Mouse (Mus musculus): ENCODE data around the gene Sct. TPM values are rescaled to one million over a fixed set of nuclear protein-coding genes. Genes with fewer than 3 reads are reported as not detected.

Gene Sct
- total and polyA plus RNA-seq, 2 experiments from 2014 or later, result 1.0 TPM; not detected in 1

DNA sequence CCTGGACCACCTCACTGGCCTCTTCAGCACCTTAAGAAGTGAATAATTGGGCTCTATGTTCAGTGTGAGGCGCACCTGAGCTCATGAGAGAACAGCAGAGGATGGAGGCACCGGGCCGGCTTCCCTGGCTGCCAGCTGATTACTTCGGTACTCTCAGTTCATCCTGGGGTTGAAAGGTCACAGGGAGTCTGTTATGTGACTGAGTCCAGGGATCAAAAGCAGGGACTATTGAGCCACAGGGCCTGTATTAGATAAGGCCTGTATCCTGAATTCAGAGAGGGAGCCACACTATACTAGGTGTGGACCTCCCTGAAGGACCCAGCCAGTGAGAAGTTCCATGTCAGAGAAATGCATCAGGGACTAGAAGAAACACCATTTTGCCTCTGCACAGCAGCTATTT lies 25.6 kb upstream of the Sct start:
- H3K27me3 ChIP-seq (ENCODE audit: control insufficient read depth, insufficient read depth, low read length), result no peaks in the 10 kb centered on the region
- no peaks in the 10 kb centered on the region for H3K4me1 ChIP-seq (ENCODE audit: control insufficient read depth, insufficient read depth)
- TF ChIP-seq CTCF (IDR thresholded peaks at IDR 0.05; ENCODE audit: low read depth) (no peak), EP300 (IDR thresholded peaks at IDR 0.05; ENCODE audit: low read depth) (no peak)
- no peaks in the 10 kb centered on the region for H3K9me3 ChIP-seq (replicated peaks; ENCODE audit: control insufficient read depth, low read length)
- no peak overlapping the region for H3K9ac ChIP-seq (replicated peaks; ENCODE audit: low read depth, low read length)
- H3K4me3 ChIP-seq (ENCODE audit: low read depth, low read length), result no peak overlapping the region
- DNase-seq (ENCODE audit: low spot score) (no peak), ATAC-seq (ENCODE audit: insufficient read depth, low read depth) (no peak)
- H3K27ac ChIP-seq (ENCODE audit: low read depth), result no peak overlapping the region
- H3K36me3 ChIP-seq (replicated peaks; ENCODE audit: control insufficient read depth, insufficient read depth, low read length), result peaks cover 77% of the 10 kb centered on the region
- WGBS, result 79% methylated on average over 4 of the region's 4 CpGs
- H3K4me2 ChIP-seq (ENCODE audit: low read depth, low read length), result no peak overlapping the region

- 76% methylated on average over 1 of the region's 1 CpGs for WGBS
- ATAC-seq (ENCODE audit: insufficient read depth, low read depth) (no peak), DNase-seq (ENCODE audit: low spot score) (no peak)
Observed at GRCm38 (mm10) chr7:141302702-141303268, 23.9 kb upstream of the Sct start.

DNA sequence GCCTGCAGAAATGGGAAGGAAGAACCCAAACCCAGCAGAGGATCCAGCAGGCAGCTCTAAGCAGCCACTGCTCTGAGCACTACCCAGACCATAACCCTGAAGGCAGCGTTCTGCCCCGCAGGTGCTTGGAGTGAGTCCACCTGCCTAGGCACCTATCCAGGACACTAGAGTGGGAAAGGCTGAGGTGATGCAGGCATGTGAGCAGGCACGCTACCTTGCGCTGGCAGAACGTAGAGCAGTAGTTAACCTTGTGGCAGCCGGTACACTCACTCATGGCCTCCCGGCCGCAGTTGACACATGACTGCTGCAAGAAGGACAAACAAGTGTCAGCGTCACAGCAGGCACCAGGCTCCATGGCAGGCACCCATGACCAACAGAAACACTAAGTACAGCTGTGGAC lies 22.5 kb upstream of the Sct start:
- no peaks in the 10 kb centered on the region for H3K4me1 ChIP-seq (ENCODE audit: control insufficient read depth, insufficient read depth)
- no peaks in the 10 kb centered on the region for H3K9me3 ChIP-seq (replicated peaks; ENCODE audit: control insufficient read depth, low read length)
- peaks cover 63% of the 10 kb centered on the region for H3K36me3 ChIP-seq (replicated peaks; ENCODE audit: control insufficient read depth, insufficient read depth, low read length)
- no peak overlapping the region for H3K4me3 ChIP-seq (ENCODE audit: low read depth, low read length)
- no peaks in the 10 kb centered on the region for H3K27me3 ChIP-seq (ENCODE audit: control insufficient read depth, insufficient read depth, low read length)
- DNase-seq (ENCODE audit: low spot score), result no peak
- H3K9ac ChIP-seq (replicated peaks; ENCODE audit: low read depth, low read length), result no peak overlapping the region
- TF ChIP-seq EP300 (IDR thresholded peaks at IDR 0.05; ENCODE audit: low read depth) (no peak), CTCF (IDR thresholded peaks at IDR 0.05; ENCODE audit: low read depth) (no peak)
- H3K27ac ChIP-seq (ENCODE audit: low read depth), result no peak overlapping the region
- no peak overlapping the region for H3K4me2 ChIP-seq (ENCODE audit: low read depth, low read length)
- 97% methylated on average over 9 of the region's 9 CpGs for WGBS
- ATAC-seq (ENCODE audit: insufficient read depth, low read depth), result no peak

More at GRCm38 (mm10) chr7:141302702-141303268, 23.9 kb upstream of the Sct start:
- no peak overlapping the region for H3K27ac ChIP-seq (ENCODE audit: low read depth)
- H3K4me3 ChIP-seq (ENCODE audit: low read depth, low read length), result no peak overlapping the region
- no peaks in the 10 kb centered on the region for H3K27me3 ChIP-seq (ENCODE audit: control insufficient read depth, insufficient read depth, low read length)
- H3K9ac ChIP-seq (replicated peaks; ENCODE audit: low read depth, low read length), result no peak overlapping the region
- TF ChIP-seq CTCF (IDR thresholded peaks at IDR 0.05; ENCODE audit: low read depth), result no peak
- TF ChIP-seq EP300 (IDR thresholded peaks at IDR 0.05; ENCODE audit: low read depth), result no peak
- no peaks in the 10 kb centered on the region for H3K9me3 ChIP-seq (replicated peaks; ENCODE audit: control insufficient read depth, low read length)
- H3K36me3 ChIP-seq (replicated peaks; ENCODE audit: control insufficient read depth, insufficient read depth, low read length), result peaks cover 68% of the 10 kb centered on the region
- H3K4me1 ChIP-seq (ENCODE audit: control insufficient read depth, insufficient read depth), result no peaks in the 10 kb centered on the region
- no peak overlapping the region for H3K4me2 ChIP-seq (ENCODE audit: low read depth, low read length)

DNA sequence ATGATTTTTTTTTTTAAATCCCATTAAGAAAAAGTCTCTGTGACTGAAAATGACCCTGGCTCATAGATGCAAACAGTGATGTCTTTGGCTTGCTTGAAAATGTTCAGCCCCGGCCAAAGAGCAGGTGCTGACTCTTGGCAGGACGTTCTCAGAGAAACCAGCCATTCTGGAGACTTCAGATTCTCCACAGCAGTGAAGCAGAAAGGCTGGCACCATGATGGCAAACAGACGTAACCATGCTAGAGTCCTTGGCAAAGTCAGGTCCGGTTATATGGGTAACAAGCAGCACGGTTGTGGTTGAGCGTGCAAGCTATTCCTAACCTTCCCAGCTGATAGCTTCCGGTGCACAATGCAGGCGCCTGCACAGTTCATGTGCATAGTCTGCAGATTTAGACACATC lies 20.2 kb upstream of the Sct start:
- 95% methylated on average over 8 of the region's 8 CpGs for WGBS
- DNase-seq (ENCODE audit: low spot score), result no peak
- peaks cover 44% of the 10 kb centered on the region for H3K36me3 ChIP-seq (replicated peaks; ENCODE audit: control insufficient read depth, insufficient read depth, low read length)
- H3K4me2 ChIP-seq (ENCODE audit: low read depth, low read length), result no peak overlapping the region
- no peak overlapping the region for H3K27ac ChIP-seq (ENCODE audit: low read depth)
- no peaks in the 10 kb centered on the region for H3K9me3 ChIP-seq (replicated peaks; ENCODE audit: control insufficient read depth, low read length)
- 0 out of 2 replicates have a peak, but pooled peaks cover 4% of the 10 kb centered on the region for H3K4me1 ChIP-seq (ENCODE audit: control insufficient read depth, insufficient read depth)
- ATAC-seq (ENCODE audit: insufficient read depth, low read depth), result no peak
- TF ChIP-seq CTCF (IDR thresholded peaks at IDR 0.05; ENCODE audit: low read depth), result no peak
- TF ChIP-seq EP300 (IDR thresholded peaks at IDR 0.05; ENCODE audit: low read depth), result no peak
- H3K4me3 ChIP-seq (ENCODE audit: low read depth, low read length), result no peak overlapping the region
- H3K9ac ChIP-seq (replicated peaks; ENCODE audit: low read depth, low read length), result no peak overlapping the region
- peaks cover 17% of the 10 kb centered on the region for H3K27me3 ChIP-seq (ENCODE audit: control insufficient read depth, insufficient read depth, low read length)

DNA sequence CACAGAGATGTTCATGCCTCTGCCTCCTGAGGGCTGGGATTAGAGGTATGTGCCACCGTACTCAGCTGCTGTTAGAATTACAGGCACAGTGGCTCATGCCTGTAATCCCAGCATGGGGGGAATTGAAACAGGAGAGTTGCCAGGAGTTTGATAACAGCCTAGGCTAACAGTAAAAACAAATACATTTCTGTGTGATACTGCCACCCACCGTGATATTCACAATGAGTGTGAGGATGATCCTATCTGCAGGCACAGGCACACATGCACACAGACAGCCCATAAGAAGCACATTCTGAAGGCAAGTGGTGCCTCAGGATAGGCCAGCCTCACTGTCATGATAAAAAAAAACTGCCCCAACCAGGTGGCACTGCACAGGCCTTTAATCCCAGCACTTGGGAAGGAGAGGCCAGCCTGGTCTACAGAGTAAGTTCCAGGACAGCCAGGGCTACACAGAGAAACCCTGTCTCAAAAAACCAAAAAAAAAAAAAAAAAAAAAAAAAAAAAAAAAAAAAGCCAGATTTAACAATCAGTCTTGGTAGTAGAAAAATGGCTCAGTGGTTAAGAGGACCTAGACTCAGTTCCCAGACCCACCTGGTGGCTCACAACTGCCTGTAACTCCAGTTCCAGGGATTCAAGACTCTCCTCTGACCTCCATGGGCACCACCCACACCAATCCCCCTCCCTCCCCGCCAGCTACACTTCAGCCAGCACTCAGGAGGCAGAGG lies 19.2 kb upstream of the Sct start:
- Histone ChIP-seq H3K4me2 (ENCODE audit: low read depth, low read length) (no peak overlapping the region), H3K4me3 (ENCODE audit: low read depth, low read length) (no peak overlapping the region), H3K9ac (replicated peaks; ENCODE audit: low read depth, low read length) (no peak overlapping the region), H3K27me3 (ENCODE audit: control insufficient read depth, insufficient read depth, low read length) (peaks cover 28% of the 10 kb centered on the region), H3K36me3 (replicated peaks; ENCODE audit: control insufficient read depth, insufficient read depth, low read length) (peaks cover 41% of the 10 kb centered on the region), H3K27ac (ENCODE audit: low read depth) (no peak overlapping the region), H3K9me3 (replicated peaks; ENCODE audit: control insufficient read depth, low read length) (no peaks in the 10 kb centered on the region), H3K4me1 (ENCODE audit: control insufficient read depth, insufficient read depth) (peaks cover 10% of the 10 kb centered on the region)
- ATAC-seq (ENCODE audit: insufficient read depth, low read depth), result no peak
- no peak for DNase-seq (ENCODE audit: low spot score)
- WGBS, result 69% methylated on average over 3 of the region's 3 CpGs
- TF ChIP-seq EP300 (IDR thresholded peaks at IDR 0.05; ENCODE audit: low read depth) (no peak), CTCF (IDR thresholded peaks at IDR 0.05; ENCODE audit: low read depth) (no peak)
